Mouse (Mus musculus): ENCODE data around the gene Tnni1. TPM values are rescaled to one million over a fixed set of nuclear protein-coding genes. Genes with fewer than 3 reads are reported as not detected.

Tnni1 gene
- polyA plus RNA-seq, 1 experiment, result 1.5 TPM

DNA sequence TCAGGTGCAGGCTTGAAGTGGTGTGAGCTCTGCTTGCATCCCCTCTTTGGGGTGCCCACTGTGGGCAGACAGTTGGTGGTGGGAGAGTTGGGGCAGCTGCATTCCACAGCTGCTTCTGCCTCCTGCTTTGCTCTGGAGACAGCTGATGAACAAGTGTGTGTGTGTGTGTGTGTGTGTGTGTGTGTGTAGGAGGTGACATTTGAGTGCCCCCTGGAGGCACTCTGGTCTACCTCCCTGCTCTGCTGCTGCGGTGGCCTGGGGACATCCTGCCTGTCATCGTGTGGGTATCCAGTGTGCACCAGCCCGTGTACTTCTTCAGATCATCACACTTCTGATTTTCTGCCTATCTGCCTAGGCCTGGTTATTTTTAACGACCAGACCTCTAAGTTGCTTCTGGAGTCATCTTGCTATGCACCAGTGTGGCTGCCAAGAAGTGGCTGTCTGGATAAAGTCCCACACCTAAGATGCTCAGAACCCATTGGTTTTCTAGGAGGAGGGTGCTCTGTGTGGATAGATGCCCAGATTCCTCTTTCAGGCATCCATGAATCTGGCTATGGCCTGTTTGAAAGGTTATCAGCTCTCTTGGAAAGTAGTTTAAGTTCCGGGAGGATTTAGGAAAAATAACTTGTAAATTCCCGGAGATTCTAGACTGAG is 55.1 kb downstream of the Tnni1 start:
- Histone ChIP-seq H3K4me1 (ENCODE audit: control insufficient read depth, insufficient read depth, low read length) (no peaks in the 10 kb centered on the region), H3K4me3 (replicated peaks; ENCODE audit: extremely low read depth, low read depth, low read length) (no peak overlapping the region)
- 72% methylated on average over 6 of the region's 6 CpGs for WGBS
- TF ChIP-seq POLR2A (IDR thresholded peaks at IDR 0.05; ENCODE audit: borderline replicate concordance, extremely low read depth, low read depth, low read length), result no peak
- no peak for TF ChIP-seq CTCF (IDR thresholded peaks at IDR 0.05; ENCODE audit: insufficient read depth, low read length)
- no peak for DNase-seq

DNA sequence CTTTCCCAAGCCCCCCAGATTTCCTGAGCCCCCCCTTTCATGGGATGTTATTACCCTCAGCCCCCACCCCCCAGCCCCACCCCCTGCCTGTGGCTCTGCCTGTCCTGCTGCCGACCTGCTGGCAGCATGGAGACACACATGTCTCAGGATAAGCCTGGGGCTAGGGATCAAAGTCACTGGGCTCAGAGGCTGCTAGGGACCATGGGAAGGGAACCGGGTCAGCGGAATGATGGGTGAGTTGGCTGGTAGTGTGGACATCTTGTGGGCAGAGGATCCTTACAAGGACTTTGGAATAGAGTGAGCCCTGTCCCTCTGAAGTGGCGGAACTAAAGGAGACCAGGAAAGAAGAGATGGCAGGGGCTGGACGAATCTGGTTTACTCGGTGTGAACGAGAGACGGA is 55.7 kb downstream of the Tnni1 start:
- Histone ChIP-seq H3K4me3 (replicated peaks; ENCODE audit: extremely low read depth, low read depth, low read length) (no peak overlapping the region), H3K4me1 (ENCODE audit: control insufficient read depth, insufficient read depth, low read length) (no peaks in the 10 kb centered on the region)
- no peak for DNase-seq
- TF ChIP-seq POLR2A (IDR thresholded peaks at IDR 0.05; ENCODE audit: borderline replicate concordance, extremely low read depth, low read depth, low read length), result no peak
- 84% methylated on average over 8 of the region's 8 CpGs for WGBS

DNA sequence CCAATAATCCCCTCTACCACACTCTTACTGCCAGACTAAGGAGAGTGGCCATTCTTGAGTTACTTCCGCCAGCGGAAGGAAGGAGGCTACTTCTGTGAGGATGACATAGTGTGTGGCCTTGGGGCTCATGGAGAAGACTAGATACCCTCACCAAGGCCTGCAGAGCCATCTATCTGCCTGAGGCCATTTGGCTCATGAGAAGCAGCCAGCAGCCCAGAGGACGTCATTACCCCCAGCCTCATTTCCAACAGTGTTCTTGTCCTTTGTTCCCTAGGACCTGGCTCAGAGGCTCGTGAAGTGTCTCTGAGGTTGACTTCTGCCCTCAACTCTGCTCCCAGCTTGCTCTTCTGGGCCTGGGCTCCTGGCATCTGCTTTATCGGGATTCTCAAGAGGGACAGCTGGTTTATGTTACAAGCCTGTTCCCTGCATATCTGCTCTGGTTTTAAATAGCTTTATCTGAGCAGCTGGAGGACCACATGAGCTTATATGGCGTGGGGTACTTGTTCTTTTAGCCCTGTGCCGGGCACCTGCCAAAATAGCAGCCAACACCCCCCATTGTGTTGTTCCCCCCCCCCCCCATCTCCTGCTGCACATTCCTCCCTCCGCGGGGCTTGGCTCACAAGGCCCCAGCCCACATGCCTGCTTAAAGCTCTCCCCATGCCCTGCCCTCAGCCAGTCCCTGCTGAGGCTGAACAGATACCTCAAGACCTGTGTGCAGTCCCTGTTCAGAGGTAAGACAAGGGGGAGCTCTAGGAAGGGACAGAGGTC is 56.7 kb downstream of the Tnni1 start, which contains the start of gene Tnnt2:
TSS of gene Tnnt2 (plus strand) at position 639 of the 768 bp plus-strand sequence.
- Histone ChIP-seq H3K4me3 (replicated peaks; ENCODE audit: extremely low read depth, low read depth, low read length) (no peak within 1 kb of the TSS), H3K4me1 (ENCODE audit: control insufficient read depth, insufficient read depth, low read length) (no peaks in the 10 kb centered on the region)
- TF ChIP-seq POLR2A (IDR thresholded peaks at IDR 0.05; ENCODE audit: borderline replicate concordance, extremely low read depth, low read depth, low read length) (no peak), CTCF (IDR thresholded peaks at IDR 0.05; ENCODE audit: insufficient read depth, low read length) (no peak)
- 43% methylated on average over 9 of the region's 9 CpGs for WGBS
- no peak for DNase-seq

DNA sequence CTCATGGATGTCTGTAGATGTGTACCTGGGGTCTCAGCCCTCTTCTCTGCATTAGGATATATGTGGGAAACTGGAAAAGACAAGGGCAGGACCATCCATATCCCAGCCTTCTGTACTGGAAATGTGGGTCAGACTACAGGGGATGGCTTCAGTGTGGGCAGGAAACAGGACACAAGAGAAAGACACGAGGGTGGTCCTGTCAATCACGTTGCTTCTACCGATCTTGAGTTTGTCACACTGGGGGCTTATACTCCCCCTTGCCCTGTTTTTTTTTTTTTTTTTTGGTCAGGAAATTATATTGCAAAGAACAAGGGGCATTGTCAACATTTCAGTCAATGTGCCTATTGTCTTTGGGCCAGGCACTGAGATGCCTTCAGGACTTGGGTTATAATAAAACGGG is 59.4 kb downstream of the Tnni1 start:
- Histone ChIP-seq H3K4me1 (ENCODE audit: control insufficient read depth, insufficient read depth, low read length) (no peaks in the 10 kb centered on the region), H3K4me3 (replicated peaks; ENCODE audit: extremely low read depth, low read depth, low read length) (no peak overlapping the region)
- TF ChIP-seq POLR2A (IDR thresholded peaks at IDR 0.05; ENCODE audit: borderline replicate concordance, extremely low read depth, low read depth, low read length) (no peak), CTCF (IDR thresholded peaks at IDR 0.05; ENCODE audit: insufficient read depth, low read length) (no peak)
- DNase-seq, result no peak
- WGBS, result 62% methylated on average over 4 of the region's 4 CpGs

DNA sequence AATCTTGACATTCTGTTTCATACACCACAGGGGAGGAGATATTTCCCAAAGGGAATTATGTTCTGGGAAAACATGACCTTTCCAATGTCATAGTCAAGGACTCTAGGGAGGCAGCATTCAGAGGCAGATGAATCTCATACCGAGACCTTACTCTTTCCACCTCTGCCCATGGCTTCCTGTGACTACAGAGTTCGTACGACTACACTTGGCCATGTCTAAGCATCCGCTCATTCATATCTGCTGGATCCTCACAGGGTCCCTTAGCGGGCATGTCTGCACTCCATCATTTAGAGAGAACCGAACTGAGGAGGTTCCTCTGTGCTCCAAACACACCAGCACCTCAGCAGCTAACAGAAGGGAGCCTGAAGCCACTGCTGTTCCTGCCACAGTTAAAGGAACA is 59.8 kb downstream of the Tnni1 start:
- Histone ChIP-seq H3K4me3 (replicated peaks; ENCODE audit: extremely low read depth, low read depth, low read length) (no peak overlapping the region), H3K4me1 (ENCODE audit: control insufficient read depth, insufficient read depth, low read length) (no peaks in the 10 kb centered on the region; the same call in 1 of the 2 replicates)
- WGBS, result 83% methylated on average over 6 of the region's 6 CpGs
- TF ChIP-seq POLR2A (IDR thresholded peaks at IDR 0.05; ENCODE audit: borderline replicate concordance, extremely low read depth, low read depth, low read length) (no peak), CTCF (IDR thresholded peaks at IDR 0.05; ENCODE audit: insufficient read depth, low read length) (no peak)
- DNase-seq, result no peak

DNA sequence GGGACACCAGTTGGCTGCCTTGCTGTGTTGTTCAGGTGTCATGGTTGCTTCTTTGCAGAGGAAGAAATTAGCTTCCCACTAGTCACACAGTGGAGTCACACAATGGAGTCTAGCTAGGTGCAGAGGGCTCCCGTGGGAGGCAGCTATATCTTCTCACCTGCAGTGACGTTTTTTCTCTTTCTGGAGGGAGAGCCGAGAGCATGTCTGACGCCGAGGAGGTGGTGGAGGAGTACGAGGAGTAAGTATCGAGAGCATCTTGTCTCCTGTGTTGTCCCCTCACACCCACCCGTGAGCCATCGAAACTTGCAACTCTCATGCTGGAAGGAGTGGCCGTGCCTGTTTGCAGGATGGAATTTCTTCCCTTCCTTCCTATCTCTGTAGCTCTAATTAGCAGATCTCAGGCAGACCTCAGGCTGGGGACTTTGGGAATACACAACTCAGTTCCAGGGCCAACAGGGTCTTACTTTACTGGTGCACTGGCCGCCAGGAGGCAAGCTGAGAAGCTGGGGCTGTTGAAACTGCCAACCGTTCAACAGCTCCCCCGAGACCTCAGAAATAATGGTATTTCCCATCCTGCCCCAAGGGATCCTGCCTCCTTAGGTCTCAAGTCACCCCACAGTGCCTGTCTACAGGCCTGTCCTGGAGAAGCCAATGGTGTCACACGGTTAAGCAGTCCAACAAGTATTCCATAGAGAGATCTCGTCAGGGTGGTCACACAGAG is 61.6 kb downstream of the Tnni1 start:
- DNase-seq, result no peak
- TF ChIP-seq POLR2A (IDR thresholded peaks at IDR 0.05; ENCODE audit: borderline replicate concordance, extremely low read depth, low read depth, low read length) (no peak), CTCF (IDR thresholded peaks at IDR 0.05; ENCODE audit: insufficient read depth, low read length) (no peak)
- Histone ChIP-seq H3K4me1 (ENCODE audit: control insufficient read depth, insufficient read depth, low read length) (no peaks in the 10 kb centered on the region; the same call in 1 of the 2 replicates), H3K4me3 (replicated peaks; ENCODE audit: extremely low read depth, low read depth, low read length) (no peak overlapping the region)
- 72% methylated on average over 15 of the region's 15 CpGs for WGBS

DNA sequence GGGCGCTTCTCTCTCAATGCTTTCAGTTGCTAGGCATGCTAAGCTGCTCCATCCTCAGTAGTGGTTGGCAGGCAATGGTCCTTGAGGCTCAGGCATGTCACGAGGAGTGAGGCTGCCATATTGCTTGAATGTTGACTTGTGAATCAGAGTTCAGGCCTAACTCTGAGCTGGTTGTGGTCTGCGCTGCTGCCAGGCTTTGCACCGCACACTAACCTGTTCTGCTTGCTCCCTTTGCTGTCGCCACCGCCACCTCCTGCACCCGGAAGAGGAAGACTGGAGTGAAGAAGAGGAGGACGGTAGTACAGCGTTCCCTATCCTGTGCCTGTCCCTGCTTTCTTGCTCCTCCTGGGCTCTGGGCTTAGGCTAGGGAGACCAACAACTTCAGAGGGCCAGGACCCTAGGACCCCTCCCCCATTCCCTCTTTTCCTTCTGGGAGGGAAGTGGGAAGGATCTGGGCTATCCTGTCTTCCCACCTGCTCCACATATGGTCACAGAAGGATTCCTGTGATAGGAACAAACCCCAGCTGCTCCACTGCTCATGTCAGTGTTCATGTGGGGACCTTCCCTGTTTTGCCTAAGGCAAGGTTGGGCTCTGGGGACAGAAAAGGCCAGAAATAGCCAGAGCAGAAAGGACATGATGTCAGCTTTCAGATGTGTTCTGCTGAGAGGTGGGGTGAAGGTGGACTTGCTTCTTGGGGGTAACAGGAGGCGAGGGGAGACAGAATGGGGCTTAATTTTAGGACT is 64.5 kb downstream of the Tnni1 start:
- TF ChIP-seq POLR2A (IDR thresholded peaks at IDR 0.05; ENCODE audit: borderline replicate concordance, extremely low read depth, low read depth, low read length) (no peak), CTCF (IDR thresholded peaks at IDR 0.05; ENCODE audit: insufficient read depth, low read length) (no peak)
- Histone ChIP-seq H3K4me1 (ENCODE audit: control insufficient read depth, insufficient read depth, low read length) (no peaks in the 10 kb centered on the region; the same call in 1 of the 2 replicates), H3K4me3 (replicated peaks; ENCODE audit: extremely low read depth, low read depth, low read length) (no peak overlapping the region)
- DNase-seq, result no peak
- 93% methylated on average over 10 of the region's 10 CpGs for WGBS

DNA sequence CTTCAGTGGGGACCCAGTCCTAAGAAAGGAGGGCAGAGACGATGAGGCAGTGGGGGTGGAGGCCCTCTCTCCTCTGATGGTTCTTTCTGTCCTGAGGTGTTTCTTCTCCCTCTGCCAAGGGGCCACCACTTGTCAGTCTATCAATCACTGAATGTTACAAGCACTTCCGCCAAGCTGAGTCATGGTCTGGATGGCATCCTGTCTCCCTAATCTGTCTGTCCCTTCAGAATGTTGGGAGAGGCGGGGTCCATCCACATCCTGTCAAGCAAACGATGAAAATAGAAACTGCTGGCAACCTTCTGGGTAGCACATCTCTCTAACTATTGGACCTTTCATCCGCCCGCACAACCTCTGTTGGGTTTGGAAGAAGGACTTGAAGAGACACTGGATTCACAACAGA is 65.2 kb downstream of the Tnni1 start:
- WGBS, result 37% methylated on average over 6 of the region's 6 CpGs
- no peak for DNase-seq
- no peak for TF ChIP-seq CTCF (IDR thresholded peaks at IDR 0.05; ENCODE audit: insufficient read depth, low read length)
- TF ChIP-seq POLR2A (IDR thresholded peaks at IDR 0.05; ENCODE audit: borderline replicate concordance, extremely low read depth, low read depth, low read length), result no peak
- Histone ChIP-seq H3K4me3 (replicated peaks; ENCODE audit: extremely low read depth, low read depth, low read length) (no peak overlapping the region), H3K4me1 (ENCODE audit: control insufficient read depth, insufficient read depth, low read length) (no peaks in the 10 kb centered on the region; the same call in 1 of the 2 replicates)

DNA sequence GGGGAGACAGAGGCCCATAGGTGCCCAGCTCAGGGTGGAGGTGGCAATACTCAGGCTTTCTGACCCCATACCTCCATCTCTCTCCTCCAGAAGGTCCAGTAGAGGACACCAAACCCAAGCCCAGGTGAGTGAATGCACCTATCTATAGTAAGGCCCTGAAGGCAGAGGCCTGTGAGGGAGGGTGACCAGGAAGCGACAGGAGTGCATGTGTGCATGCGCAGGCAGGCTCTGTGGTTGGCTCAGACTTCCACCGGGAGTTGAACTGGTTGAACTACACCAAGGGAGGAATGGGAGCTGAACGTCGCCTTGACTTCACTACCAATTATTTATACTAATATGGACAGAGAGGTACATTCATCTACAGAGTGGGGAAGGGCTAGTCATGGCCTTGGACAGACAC is 67.4 kb downstream of the Tnni1 start:
- no peak for DNase-seq
- 89% methylated on average over 5 of the region's 5 CpGs for WGBS
- Histone ChIP-seq H3K4me1 (ENCODE audit: control insufficient read depth, insufficient read depth, low read length) (no peaks in the 10 kb centered on the region; the same call in 1 of the 2 replicates), H3K4me3 (replicated peaks; ENCODE audit: extremely low read depth, low read depth, low read length) (no peak overlapping the region)
- TF ChIP-seq CTCF (IDR thresholded peaks at IDR 0.05; ENCODE audit: insufficient read depth, low read length) (no peak), POLR2A (IDR thresholded peaks at IDR 0.05; ENCODE audit: borderline replicate concordance, extremely low read depth, low read depth, low read length) (no peak)

All from lung, adult 2 months (tissue).